Mouse (Mus musculus): ENCODE results near the gene Agtpbp1.

Gene Agtpbp1

GRCm38 (mm10) chr13:59572549-59572948, 12.5 kb downstream of the Agtpbp1 start:
- in situ Hi-C loops (cut with MboI, MseI): no loop called here

- in situ Hi-C loops (cut with MboI, MseI): no loop called here
Observed at GRCm38 (mm10) chr13:59571107-59571506, 13.9 kb downstream of the Agtpbp1 start.

DNA sequence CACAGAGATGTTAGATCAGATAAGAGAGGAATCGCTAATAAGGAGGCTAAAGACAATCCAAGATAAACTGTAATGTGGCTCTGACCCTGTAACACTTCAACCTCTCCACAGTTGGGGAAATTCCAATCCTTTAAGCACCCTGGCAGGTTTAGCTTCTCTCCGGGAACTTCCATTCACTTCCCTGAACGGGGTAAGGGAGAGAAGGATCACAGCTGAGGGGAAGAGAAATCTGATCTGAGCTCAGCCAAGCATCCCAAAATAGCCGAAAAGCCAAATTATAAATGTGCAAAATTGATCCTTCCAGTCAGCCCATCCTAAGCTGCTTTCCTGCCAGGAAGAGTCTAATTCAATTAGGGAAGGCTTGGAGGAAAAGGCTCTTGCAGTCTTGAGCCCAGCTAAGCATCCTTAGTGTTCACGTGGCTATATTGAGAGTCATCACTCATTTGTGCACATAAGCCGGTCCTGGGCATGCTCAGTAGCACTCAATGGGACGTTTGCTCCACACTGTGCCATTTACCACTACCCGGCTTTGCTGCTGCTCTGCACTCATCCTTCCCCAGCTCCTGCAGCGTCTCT, 19.0 kb downstream of the Agtpbp1 start:
- in situ Hi-C loops (cut with MboI, MseI): no loop called here

- in situ Hi-C loops (cut with MboI, MseI): no loop called here
Observed at GRCm38 (mm10) chr13:59564923-59565322, 20.1 kb downstream of the Agtpbp1 start.

DNA sequence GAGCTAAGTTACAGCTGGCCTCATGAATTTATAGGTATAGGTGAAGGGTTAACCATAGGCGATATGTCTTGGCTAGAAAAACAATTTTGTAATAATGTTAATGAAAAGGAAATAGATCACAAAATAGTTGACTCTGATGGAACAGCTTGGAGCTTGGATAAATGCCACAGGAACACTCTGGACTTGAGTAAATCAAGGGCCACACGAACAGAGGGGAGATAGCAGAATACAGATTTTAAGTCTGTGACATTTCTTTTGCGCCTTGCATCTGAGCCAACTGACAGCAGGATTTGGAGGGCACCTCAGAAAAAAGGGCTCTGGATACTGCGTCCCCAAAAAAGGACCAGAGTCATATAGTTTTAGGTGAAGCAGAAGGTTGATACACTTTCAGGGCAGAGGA, 20.5 kb downstream of the Agtpbp1 start:
- in situ Hi-C loops (cut with MboI, MseI): no loop called here

GRCm38 (mm10) chr13:59562471-59562870, 22.6 kb downstream of the Agtpbp1 start:
- in situ Hi-C loops (cut with MboI, MseI): no loop called here

DNA sequence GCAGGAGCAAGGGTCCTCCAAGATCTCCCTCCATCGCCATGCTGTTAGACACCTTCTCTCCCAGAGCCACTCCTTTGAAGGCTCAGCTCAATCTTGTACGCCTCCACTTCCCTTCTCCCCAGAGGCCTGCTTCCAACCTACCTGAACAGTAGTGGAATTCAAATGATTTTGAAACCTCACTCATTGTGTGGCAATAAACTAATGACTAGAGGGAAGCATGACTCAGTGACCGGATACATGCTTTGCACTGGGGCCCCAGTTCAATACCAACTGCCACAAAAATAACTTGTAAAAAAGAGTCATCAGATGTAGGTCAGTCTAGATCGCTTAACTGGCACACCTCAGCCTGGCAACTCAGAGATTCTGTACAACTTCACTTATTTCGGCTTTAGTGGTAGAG, 26.3 kb downstream of the Agtpbp1 start:
- in situ Hi-C loops (cut with MboI, MseI): no loop called here

DNA sequence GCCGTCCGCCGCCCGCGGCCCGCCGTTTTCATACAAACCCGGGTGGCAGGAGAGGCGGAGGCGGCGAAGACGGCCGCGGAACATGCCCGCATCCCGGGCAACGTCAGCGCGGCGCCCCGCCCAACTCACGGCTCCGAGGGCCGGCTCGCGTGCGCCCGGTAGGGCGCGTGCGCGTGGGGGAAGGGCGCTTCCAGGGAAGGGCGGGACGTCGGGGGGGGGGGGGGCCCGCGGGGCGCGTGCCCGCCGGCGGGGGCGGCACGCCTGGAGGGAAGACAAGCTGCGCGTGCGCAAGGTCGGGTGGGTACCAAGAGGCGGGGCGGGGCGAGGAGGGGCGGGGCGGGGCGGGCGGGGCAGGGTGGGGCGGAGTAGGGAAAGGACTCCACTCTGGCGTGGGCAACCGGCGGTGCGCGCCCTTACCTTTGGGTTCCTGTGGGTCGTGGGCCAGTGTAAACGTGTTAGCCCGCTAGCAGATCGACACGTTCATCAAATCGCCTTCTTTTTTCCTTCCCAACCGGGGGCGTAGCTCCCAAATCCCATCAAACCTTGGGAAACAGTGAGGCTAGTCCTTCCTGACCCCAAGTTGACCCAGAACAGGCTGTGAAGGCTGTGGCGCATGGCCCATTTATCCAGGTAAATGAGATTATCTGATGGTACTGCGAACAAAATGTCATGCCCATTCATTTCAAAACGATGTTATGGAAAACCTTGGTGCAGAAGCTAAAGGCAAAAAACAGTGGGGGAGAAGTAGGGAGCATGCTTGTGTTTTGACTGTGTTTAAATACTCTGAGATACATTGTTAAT, 27.6 kb downstream of the Agtpbp1 start:
- in situ Hi-C loops (cut with MboI, MseI): no loop called here

- in situ Hi-C loops (cut with MboI, MseI): no loop called here
Observed at GRCm38 (mm10) chr13:59556670-59557069, 28.4 kb downstream of the Agtpbp1 start.

DNA sequence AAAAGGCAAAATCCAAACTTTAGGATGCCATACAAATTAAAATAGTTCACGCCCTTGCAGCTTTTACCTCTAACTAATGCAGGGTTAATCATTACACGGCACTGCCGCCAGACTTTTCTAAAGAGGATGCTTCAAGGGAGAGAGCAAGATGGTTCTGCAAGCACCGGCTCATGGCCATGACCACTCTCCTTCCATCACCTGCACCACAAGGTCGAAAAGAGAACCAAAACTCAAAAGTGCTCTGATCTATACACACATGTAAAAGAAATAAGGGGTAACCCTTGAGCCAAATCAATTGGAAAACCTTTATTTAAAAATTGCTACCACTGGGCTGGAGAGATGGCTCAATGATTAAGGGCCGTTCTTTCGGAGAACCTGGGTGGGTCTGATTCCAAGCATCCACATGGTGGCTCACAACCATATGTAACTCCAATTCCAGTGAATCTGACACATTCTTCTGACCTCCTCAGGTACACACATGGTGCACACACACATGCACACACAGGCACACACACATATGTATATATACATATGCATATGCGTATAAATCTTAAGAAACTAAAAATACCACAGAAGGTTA, 29.3 kb downstream of the Agtpbp1 start:
- in situ Hi-C loops (cut with MboI, MseI): no loop called here

DNA sequence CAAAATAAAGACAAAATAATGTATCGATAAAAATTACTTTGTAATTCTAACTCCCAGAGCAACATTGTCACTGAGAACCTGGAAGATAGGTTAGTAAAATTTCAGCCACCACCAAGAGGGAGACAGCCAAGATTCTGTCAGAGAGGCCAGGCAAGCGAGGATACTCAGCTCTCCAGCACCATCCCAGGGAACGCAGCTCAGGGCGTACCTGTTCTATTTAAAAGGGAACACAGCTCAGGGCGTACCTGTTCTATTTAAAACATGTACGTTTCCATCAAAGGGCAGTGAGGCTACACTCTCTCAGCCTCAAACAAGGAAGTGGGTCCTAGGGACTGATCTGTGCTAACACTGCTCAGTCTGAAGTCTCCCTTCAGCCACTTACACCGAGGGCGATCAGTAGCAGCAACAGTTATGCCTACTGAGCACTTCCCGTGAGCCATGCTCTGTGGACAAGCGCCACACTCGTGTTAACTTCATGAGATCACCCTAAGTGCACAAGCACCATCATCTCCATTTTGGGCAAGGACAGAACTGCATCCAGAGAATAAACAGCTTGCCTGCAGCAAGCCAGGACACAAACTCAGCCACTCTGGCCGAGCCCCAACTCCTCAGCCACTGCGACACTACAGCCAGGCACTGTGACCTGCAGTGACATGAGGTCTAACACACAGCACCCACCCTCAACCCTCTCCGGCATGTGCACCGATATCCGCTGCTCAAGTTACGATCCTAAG, 30.1 kb downstream of the Agtpbp1 start:
- in situ Hi-C loops (cut with MboI, MseI): no loop called here

DNA sequence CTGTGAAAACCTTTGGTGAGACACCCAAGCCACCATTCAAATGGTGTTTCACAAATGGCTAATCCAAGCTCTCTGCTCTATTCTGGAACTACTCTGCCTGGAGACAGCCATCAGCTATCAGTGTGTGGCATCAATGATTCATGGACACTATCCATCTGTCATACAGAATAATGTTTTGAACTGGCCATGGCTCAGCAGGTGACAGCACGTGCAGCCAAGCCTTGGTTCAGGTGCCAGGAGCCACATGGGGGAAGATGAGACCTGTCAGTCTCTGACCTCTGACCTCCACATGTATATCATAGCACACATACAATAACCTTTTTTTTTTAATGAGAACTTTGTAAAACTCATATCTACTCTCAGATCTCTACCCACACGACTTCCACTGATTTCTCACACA, 32.3 kb downstream of the Agtpbp1 start:
- in situ Hi-C loops (cut with MboI, MseI): no loop called here

- in situ Hi-C loops (cut with MboI, MseI): no loop called here
Observed at GRCm38 (mm10) chr13:59552286-59552685, 32.7 kb downstream of the Agtpbp1 start.

DNA sequence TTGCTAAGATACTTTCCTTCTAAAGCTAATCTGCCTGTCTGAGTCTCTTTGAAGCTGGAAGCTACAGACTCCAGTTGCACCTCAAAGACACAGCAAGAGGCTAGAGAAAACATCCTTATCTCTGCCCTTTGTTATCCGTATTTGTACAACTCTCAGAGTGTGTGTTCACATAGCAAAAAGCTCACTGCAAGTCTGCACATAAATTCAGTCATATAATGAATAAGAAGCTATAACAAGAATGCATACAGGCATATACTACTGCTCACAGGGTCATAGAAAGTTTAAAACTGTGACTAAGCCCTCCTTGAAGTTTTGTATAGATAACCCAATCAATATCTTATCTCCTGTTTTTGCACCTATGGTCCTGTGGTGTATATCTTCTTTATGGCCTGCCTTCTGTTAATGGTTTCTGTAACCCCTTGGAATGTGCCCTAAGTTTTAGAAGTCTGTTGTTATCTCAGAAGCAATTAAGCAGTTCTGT, 35.7 kb downstream of the Agtpbp1 start:
- in situ Hi-C loops (cut with MboI, MseI): no loop called here

GRCm38 (mm10) chr13:59547716-59548115, 37.3 kb downstream of the Agtpbp1 start:
- in situ Hi-C loops (cut with MboI, MseI): no loop called here

DNA sequence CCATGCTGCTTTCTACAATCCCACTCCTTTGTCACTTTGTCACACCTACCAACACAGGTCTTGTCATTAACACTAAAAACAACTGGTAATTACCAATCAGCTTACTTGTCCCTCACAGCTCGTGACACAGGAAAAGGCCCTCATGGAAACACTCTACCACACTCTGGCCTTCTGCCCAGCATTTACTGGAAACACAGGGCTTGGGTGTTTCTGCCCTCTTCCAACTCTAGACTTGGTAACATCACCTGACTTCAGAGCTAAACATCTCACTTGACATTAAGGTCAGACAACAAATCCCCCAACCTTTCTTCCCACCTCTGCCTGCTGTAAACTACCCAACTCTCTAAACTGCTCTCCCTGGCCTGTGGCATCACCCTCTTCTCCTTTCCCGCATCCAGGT, 37.9 kb downstream of the Agtpbp1 start:
- in situ Hi-C loops (cut with MboI, MseI): no loop called here

- in situ Hi-C loops (cut with MboI, MseI): no loop called here
Observed at GRCm38 (mm10) chr13:59542411-59542810, 42.6 kb downstream of the Agtpbp1 start.

DNA sequence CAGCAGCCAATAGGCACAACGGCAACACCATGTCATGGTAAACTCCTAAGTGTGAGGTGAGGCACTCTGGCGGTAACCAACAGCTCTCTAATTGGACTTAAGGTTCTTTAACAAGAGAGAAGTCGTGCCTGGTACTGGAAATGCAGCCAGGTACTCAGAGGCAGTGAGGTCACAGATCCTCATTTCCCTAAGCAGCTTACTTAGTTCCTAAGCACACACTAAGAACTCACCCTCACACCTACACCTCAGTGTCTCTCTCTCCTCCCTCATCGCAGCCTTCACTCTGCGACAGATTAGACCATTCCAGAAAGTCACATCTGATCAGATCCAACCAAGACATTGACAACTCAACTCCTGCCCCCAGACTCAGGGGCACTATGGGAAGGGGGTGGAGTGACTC, 45.0 kb downstream of the Agtpbp1 start:
- in situ Hi-C loops (cut with MboI, MseI): no loop called here

DNA sequence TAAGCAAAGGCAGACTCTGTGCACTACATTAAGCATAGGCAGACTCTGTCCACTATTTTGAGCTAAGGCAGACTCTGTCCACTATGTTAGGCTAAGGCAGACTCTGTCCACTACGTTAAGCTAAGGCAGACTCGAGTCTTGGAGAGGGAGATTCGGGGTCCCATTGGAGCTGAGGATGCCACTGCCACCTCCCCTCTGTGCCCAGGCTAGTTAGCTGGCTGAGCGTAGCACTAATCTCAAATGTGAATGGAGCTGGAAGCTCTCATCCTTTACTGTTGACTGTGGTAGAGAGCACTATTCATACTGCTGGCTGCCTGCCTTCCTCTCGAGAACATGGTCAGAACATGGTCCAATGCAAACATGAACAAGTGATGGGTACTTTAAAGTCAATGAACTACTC, 46.4 kb downstream of the Agtpbp1 start:
- in situ Hi-C loops (cut with MboI, MseI): no loop called here

DNA sequence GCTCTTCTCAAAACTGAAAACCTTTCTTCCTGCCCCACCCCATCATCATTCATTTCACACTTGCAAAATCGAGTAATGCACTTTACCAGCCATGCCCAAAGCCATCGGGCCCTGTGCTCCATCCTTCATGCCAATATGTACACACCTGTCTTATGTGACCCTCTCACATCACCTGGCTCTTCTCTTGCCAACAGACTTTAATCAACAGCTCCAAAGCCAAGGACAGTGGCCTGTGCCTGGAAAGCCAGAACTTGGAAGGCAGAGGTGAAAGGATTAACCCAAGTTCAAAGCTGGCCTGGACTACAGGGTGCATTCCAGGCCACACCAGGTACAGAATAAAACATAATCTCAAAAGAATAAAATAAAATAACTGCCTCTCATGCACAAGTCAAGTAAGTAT, 48.4 kb downstream of the Agtpbp1 start:
- in situ Hi-C loops (cut with MboI, MseI): no loop called here

- in situ Hi-C loops (cut with MboI, MseI): no loop called here
Observed at GRCm38 (mm10) chr13:59535746-59536145, 49.3 kb downstream of the Agtpbp1 start.

GRCm38 (mm10) chr13:59534301-59534700, 50.7 kb downstream of the Agtpbp1 start:
- in situ Hi-C loops (cut with MboI, MseI): no loop called here

Data from T-helper 1 cell (primary cell).